Mouse (Mus musculus) CH12.LX (cell line): Measurements from ENCODE around the gene Cmc2. TPM values are rescaled to one million over a fixed set of nuclear protein-coding genes. Genes with fewer than 3 reads are reported as not detected.

Experiments used
- DNase-seq: peaks from one replicate; pipeline ENCODE4 v3.0.0-alpha.2; 2013; ENCODE audit errors: extremely low read depth
- H3K27ac ChIP-seq: 2 replicates; pipeline ENCODE4 v1.5.1; 2012; ENCODE audit warnings: low read depth, mild to moderate bottlenecking, control low read depth, moderate library complexity; ENCODE audit not compliant: insufficient read depth
- H3K27me3 ChIP-seq: replicated peaks from 2 replicates; pipeline ENCODE3; 2012; ENCODE audit warnings: inconsistent platforms
- H3K36me3 ChIP-seq, 2 experiments: replicated peaks in 1 of 2; 2 replicates each; pipeline versions ENCODE3 to v1.6.1; 2012; ENCODE audit warnings: inconsistent platforms in 1 of 2, low read length in 1 of 2, mild to moderate bottlenecking in 1 of 2, mixed read lengths in 1 of 2, moderate library complexity in 1 of 2; ENCODE audit not compliant: control insufficient read depth in 1 of 2, insufficient read depth in 1 of 2
- H3K4me1 ChIP-seq, 2 experiments: 2 replicates each; pipeline ENCODE4 v1.6.1; 2012; ENCODE audit warnings: inconsistent platforms in 1 of 2, moderate library complexity in 1 of 2; ENCODE audit not compliant: insufficient read depth in 2 of 2, control insufficient read depth in 1 of 2
- H3K4me2 ChIP-seq: 2 replicates; pipeline ENCODE4 v1.6.1; 2012; ENCODE audit warnings: low read depth, mild to moderate bottlenecking, control low read depth; ENCODE audit not compliant: poor library complexity, insufficient read depth, severe bottlenecking
- H3K4me3 ChIP-seq, 3 experiments: fragments of 150-350 bp in 1 of 3; sonication (generic) in 1 of 3; replicated peaks in 1 of 3; 2 replicates each; pipeline versions ENCODE3 to v1.5.1; 2011 to 2012; ENCODE audit warnings: low read depth in 2 of 3, low read length in 2 of 3, mild to moderate bottlenecking in 2 of 3, moderate library complexity in 2 of 3, control low read depth in 1 of 3, improper control_type of control experiment in 1 of 3, inconsistent platforms in 1 of 3, mixed read lengths in 1 of 3; ENCODE audit not compliant: poor library complexity in 1 of 3
- H3K79me2 ChIP-seq: replicated peaks from 2 replicates; pipeline ENCODE4 v1.6.1; 2012; ENCODE audit warnings: mild to moderate bottlenecking, moderate library complexity; ENCODE audit not compliant: control insufficient read depth, poor library complexity, insufficient read depth, severe bottlenecking; ENCODE audit errors: extremely low read depth
- H3K9ac ChIP-seq: 2 replicates; pipeline ENCODE4 v1.6.1; 2012; ENCODE audit warnings: low read depth, mild to moderate bottlenecking, control low read depth, moderate library complexity; ENCODE audit not compliant: insufficient read depth
- H3K9me3 ChIP-seq: replicated peaks from 2 replicates; pipeline ENCODE3; 2012; ENCODE audit warnings: low read length, inconsistent platforms, mixed read lengths
- BHLHE40 ChIP-seq: IDR thresholded peaks from 2 replicates; pipeline ENCODE4 v1.6.1; 2011; ENCODE audit warnings: mild to moderate bottlenecking, low read depth, low read length, improper control_type of control experiment
- CTCF ChIP-seq, 2 experiments: IDR thresholded peaks in 1 of 2; conservative IDR thresholded peaks in 1 of 2; 2 replicates each; pipeline ENCODE4 v1.5.1; 2011 to 2012; ENCODE audit warnings: low read depth in 2 of 2, low read length in 2 of 2, improper control_type of control experiment in 1 of 2, inconsistent platforms in 1 of 2, mild to moderate bottlenecking in 1 of 2, moderate library complexity in 1 of 2
- ETS1 ChIP-seq: conservative IDR thresholded peaks from 2 replicates; pipeline ENCODE4 v1.6.1; 2012; ENCODE audit warnings: low read depth, mild to moderate bottlenecking, inconsistent platforms, low read length, improper control_type of control experiment, moderate library complexity
- MEF2A ChIP-seq: IDR thresholded peaks from 2 replicates; pipeline ENCODE4 v1.6.1; 2014; ENCODE audit warnings: low read depth, mild to moderate bottlenecking, inconsistent platforms, low read length, improper control_type of control experiment, borderline replicate concordance
- MYC ChIP-seq: IDR thresholded peaks from 2 replicates; pipeline ENCODE4 v1.6.1; 2011; ENCODE audit warnings: low read depth, mild to moderate bottlenecking, improper control_type of control experiment, low read length
- POLR2A ChIP-seq: IDR thresholded peaks from 2 replicates; pipeline ENCODE4 v1.6.1; 2011; ENCODE audit warnings: low read depth, mild to moderate bottlenecking, improper control_type of control experiment, low read length
- POLR2AphosphoS2 ChIP-seq: IDR thresholded peaks from 2 replicates; pipeline ENCODE4 v1.6.1; 2011; ENCODE audit warnings: low read depth, low read length, improper control_type of control experiment
- RAD21 ChIP-seq: IDR thresholded peaks from 2 replicates; pipeline ENCODE4 v1.6.1; 2011; ENCODE audit warnings: low read depth, mild to moderate bottlenecking, low read length, improper control_type of control experiment, moderate library complexity
- SMC3 ChIP-seq: IDR thresholded peaks from 2 replicates; pipeline ENCODE4 v1.6.1; 2011; ENCODE audit warnings: low read depth, low read length, improper control_type of control experiment
- TCF12 ChIP-seq: IDR thresholded peaks from 2 replicates; pipeline ENCODE4 v1.6.1; 2014; ENCODE audit warnings: low read depth, mild to moderate bottlenecking, inconsistent platforms, low read length, improper control_type of control experiment
- ZMIZ1 ChIP-seq: IDR thresholded peaks from 2 replicates; pipeline ENCODE4 v1.6.1; 2012; ENCODE audit warnings: low read depth, mild to moderate bottlenecking, inconsistent platforms, low read length, improper control_type of control experiment
- dilution Hi-C: fragments of 300-500 bp; cut with MboI; formaldehyde crosslinking; loops from 2 replicates; pipeline ENCODE4 v1.14.3; 2020; ENCODE audit warnings: low sequenced_read_pairs; ENCODE audit not compliant: extremely low pct_unique_long_range_greater_than_20kb, extremely low pct_ligation_motif_present
- in situ Hi-C: fragments of 300-500 bp; cut with MboI; formaldehyde crosslinking; loops from 3 replicates; pipeline ENCODE4 v1.14.3; 2019; ENCODE audit warnings: low sequenced_read_pairs, low pct_ligation_motif_present, low pct_unique_long_range_greater_than_20kb, mixed read lengths
- polyA plus RNA-seq: library from polyadenylated mRNA; unstranded; fragments of >175 nt; gene quantifications from 2 replicates; pipeline ENCODE4 v1.2.1, GENCODE M21; 2012; ENCODE audit warnings: low read depth; ENCODE audit not compliant: insufficient read length
- total RNA-seq, 2 experiments: library from RNA; depleted of rRNA; stranded (reverse); fragments of 300-350 nt in 1 of 2; fragments of >200 nt in 1 of 2; gene quantifications; 2 replicates each; pipeline ENCODE4 v1.2.3; 2012 to 2014

Gene Cmc2
- total and polyA plus RNA-seq, 3 experiments = 29.1 to 55.1 (median 39.4) TPM

DNA sequence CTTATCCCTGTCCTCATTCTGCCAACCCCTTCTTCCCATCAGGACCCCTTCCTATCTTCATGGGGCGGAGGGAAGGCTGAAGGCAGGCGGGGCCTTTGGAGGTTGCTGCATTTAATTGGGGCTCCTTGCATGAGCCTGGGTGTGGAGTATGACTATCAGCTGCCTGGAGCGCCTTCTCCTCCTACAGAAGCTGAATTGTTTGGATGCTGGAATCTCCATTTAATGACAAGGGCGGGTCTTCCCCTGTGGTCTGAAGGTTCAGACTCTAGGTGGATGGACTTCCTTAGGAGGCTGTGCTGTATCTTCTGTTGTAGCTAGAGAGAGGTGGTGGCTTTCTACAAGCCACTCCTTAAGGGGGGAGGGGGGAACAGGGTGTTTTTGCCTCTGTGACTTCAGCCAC, 13.7 kb upstream of the Cmc2 start:
- Histone ChIP-seq H3K9ac (no peak overlapping the region), H3K27me3 (no peaks in the 10 kb centered on the region), H3K4me2 (no peak overlapping the region), H3K36me3 (peaks cover 58 to 94% of the 10 kb centered on the region in 2 experiments), H3K79me2 (no peaks in the 10 kb centered on the region), H3K27ac (no peak overlapping the region), H3K4me1 (peaks cover 0 to 5% of the 10 kb centered on the region in 2 experiments; a peak in 1 of 4 replicates), H3K4me3 (no peak overlapping the region), H3K9me3 (no peaks in the 10 kb centered on the region)
- TF ChIP-seq TCF12 (no peak), MEF2A (no peak), ETS1 (no peak), BHLHE40 (no peak), POLR2AphosphoS2 (no peak)
- DNase-seq = no peak
- in situ Hi-C loops = no loop called here
- dilution Hi-C loops = no loop called here

DNA sequence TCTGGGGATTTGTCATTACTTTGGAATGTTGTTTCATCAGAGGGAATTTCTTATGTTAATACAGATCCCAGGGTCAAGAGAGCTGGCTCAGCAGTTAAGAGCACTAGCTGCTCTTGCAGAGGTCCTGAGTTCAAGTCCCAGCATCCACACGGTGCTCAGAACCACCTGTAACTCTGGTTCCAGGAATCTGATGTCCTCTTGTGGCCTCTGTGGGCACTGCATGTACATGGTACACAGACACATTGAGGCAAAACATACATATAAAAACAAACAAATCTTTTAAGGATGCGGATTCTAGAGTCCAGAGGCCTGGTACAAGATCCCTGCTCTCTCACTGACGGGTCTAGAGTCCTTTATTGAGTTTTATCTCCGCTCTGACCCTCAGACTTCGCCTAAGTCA, 7.3 kb upstream of the Cmc2 start:
- DNase-seq = no peak
- Histone ChIP-seq H3K9ac (no peak overlapping the region), H3K4me2 (no peak overlapping the region), H3K36me3 (peaks cover 47 to 97% of the 10 kb centered on the region in 2 experiments), H3K4me1 (peaks cover 2 to 19% of the 10 kb centered on the region in 2 experiments; a peak in 2 of 4 replicates), H3K9me3 (no peaks in the 10 kb centered on the region), H3K27ac (no peak overlapping the region), H3K79me2 (no peaks in the 10 kb centered on the region), H3K27me3 (no peaks in the 10 kb centered on the region), H3K4me3 (no peak overlapping the region)
- dilution Hi-C loops (no loop called here), in situ Hi-C loops (no loop called here)
- TF ChIP-seq CTCF (conservative IDR thresholded peaks at IDR 0.05 in 1 of 2, IDR thresholded peaks at IDR 0.05 in 1 of 2; ENCODE audit: low read depth in 2 of 2, low read length in 2 of 2) = peak in 1 of 2 experiments; percentile 10; a peak in 1 of 4 replicates
- no peak for TF ChIP-seq ZMIZ1

- Histone ChIP-seq H3K9ac (no peak overlapping the region), H3K4me2 (no peak overlapping the region), H3K27ac (no peak overlapping the region), H3K4me1 (peaks cover 2 to 26% of the 10 kb centered on the region in 2 experiments; a peak in 2 of 4 replicates), H3K27me3 (no peaks in the 10 kb centered on the region), H3K9me3 (no peaks in the 10 kb centered on the region), H3K79me2 (no peaks in the 10 kb centered on the region), H3K4me3 (no peak overlapping the region), H3K36me3 (peaks cover 42 to 95% of the 10 kb centered on the region in 2 experiments)
- dilution Hi-C loops (no loop called here), in situ Hi-C loops (no loop called here)
- DNase-seq = peak; percentile 45
- peak; percentile 32 to 65 for TF ChIP-seq CTCF (conservative IDR thresholded peaks at IDR 0.05 in 1 of 2, IDR thresholded peaks at IDR 0.05 in 1 of 2; ENCODE audit: low read depth in 2 of 2, low read length in 2 of 2)
- TF ChIP-seq RAD21 = peak; percentile 29
- peak; percentile 44 for TF ChIP-seq SMC3
- TF ChIP-seq MYC = peak; percentile 42; the same call in 1 of the 2 replicates
- TF ChIP-seq POLR2A = no peak
These were observed 6.6 kb upstream of the Cmc2 start for GRCm38 (mm10) chr8:116927880-116928279.
